Mouse (Mus musculus): ENCODE results near the gene Sec16a. TPM values are rescaled to one million over a fixed set of nuclear protein-coding genes. Genes with fewer than 3 reads are reported as not detected.
A peak's percentile ranks its signal among the peaks of the same experiment; 100 is the strongest.

Gene Sec16a
- polyA plus RNA-seq, 1 experiment = 30.6 TPM

GRCm38 (mm10) chr2:26461667-26462066 is 16.7 kb upstream of the Sec16a start:
- Histone ChIP-seq H3K4me1 (ENCODE audit: control insufficient read depth, insufficient read depth, low read length) (no peaks in the 10 kb centered on the region), H3K27ac (ENCODE audit: insufficient read depth, low read length) (no peak overlapping the region), H3K4me3 (ENCODE audit: insufficient read depth, low read length) (no peak overlapping the region)
- no peak for TF ChIP-seq CTCF (IDR thresholded peaks at IDR 0.05; ENCODE audit: extremely low read depth, insufficient read depth, low read length)
- TF ChIP-seq POLR2A (IDR thresholded peaks at IDR 0.05; ENCODE audit: extremely low read depth, insufficient read depth, low read length) = no peak

DNA sequence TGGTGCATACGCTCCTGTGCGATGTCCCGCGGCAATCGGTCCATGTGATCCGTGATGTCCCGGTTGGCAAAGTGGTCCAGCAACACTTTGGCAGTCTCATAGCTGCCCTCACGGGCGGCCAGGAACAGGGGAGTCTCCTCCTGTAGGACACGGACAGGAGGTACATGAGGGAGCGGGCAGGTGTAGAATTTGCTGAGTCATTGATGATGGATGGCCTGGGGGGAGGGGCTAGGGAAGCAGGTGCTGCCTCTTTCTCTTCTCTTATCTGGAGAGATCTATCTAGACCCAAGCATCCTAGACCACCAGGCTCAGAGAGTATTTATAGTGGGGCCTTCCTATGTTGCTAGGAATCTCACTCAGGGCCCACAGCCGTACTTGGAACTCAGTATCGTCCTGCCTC is 15.8 kb upstream of the Sec16a start:
- H3K4me1 ChIP-seq (ENCODE audit: control insufficient read depth, insufficient read depth, low read length) = no peaks in the 10 kb centered on the region
- H3K4me3 ChIP-seq (ENCODE audit: insufficient read depth, low read length) = no peak overlapping the region
- TF ChIP-seq POLR2A (IDR thresholded peaks at IDR 0.05; ENCODE audit: extremely low read depth, insufficient read depth, low read length) (no peak), CTCF (IDR thresholded peaks at IDR 0.05; ENCODE audit: extremely low read depth, insufficient read depth, low read length) (no peak)
- H3K27ac ChIP-seq (ENCODE audit: insufficient read depth, low read length) = no peak overlapping the region

DNA sequence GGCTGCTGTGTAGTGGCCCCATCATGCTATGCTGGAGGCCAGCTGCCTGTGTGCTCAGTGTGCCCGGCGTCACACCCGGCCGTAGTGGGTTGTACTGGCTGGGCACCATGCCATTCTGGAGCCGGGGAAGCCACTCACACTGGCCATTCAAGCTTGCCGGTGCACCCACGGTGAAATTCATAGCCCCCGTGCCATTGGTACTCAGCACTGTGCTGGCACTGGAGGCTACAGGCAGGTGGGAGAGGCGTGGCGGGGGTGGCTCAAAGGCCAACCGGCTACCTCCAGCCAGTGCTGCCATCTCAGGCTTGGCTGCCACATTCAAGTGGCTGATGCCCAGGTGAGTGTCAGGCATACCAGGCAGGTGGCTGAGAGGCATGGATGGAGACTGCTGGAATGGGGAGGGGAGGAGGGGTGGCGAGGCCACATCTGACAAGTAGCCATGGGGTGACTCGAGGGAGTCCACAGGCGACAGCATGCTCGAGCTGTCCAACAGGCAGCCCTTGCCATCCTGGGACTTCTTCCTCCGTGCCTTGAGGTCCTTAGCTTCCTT is 15.2 kb upstream of the Sec16a start:
- Histone ChIP-seq H3K4me3 (ENCODE audit: insufficient read depth, low read length) (no peak overlapping the region), H3K27ac (ENCODE audit: insufficient read depth, low read length) (no peak overlapping the region), H3K4me1 (ENCODE audit: control insufficient read depth, insufficient read depth, low read length) (no peaks in the 10 kb centered on the region)
- TF ChIP-seq CTCF (IDR thresholded peaks at IDR 0.05; ENCODE audit: extremely low read depth, insufficient read depth, low read length) = no peak
- no peak for TF ChIP-seq POLR2A (IDR thresholded peaks at IDR 0.05; ENCODE audit: extremely low read depth, insufficient read depth, low read length)

- no peak for TF ChIP-seq CTCF (IDR thresholded peaks at IDR 0.05; ENCODE audit: extremely low read depth, insufficient read depth, low read length)
- TF ChIP-seq POLR2A (IDR thresholded peaks at IDR 0.05; ENCODE audit: extremely low read depth, insufficient read depth, low read length) = no peak
- Histone ChIP-seq H3K4me3 (ENCODE audit: insufficient read depth, low read length) (no peak overlapping the region), H3K27ac (ENCODE audit: insufficient read depth, low read length) (no peak overlapping the region), H3K4me1 (ENCODE audit: control insufficient read depth, insufficient read depth, low read length) (no peaks in the 10 kb centered on the region)
Measured at GRCm38 (mm10) chr2:26459478-26459877, 14.5 kb upstream of the Sec16a start.

DNA sequence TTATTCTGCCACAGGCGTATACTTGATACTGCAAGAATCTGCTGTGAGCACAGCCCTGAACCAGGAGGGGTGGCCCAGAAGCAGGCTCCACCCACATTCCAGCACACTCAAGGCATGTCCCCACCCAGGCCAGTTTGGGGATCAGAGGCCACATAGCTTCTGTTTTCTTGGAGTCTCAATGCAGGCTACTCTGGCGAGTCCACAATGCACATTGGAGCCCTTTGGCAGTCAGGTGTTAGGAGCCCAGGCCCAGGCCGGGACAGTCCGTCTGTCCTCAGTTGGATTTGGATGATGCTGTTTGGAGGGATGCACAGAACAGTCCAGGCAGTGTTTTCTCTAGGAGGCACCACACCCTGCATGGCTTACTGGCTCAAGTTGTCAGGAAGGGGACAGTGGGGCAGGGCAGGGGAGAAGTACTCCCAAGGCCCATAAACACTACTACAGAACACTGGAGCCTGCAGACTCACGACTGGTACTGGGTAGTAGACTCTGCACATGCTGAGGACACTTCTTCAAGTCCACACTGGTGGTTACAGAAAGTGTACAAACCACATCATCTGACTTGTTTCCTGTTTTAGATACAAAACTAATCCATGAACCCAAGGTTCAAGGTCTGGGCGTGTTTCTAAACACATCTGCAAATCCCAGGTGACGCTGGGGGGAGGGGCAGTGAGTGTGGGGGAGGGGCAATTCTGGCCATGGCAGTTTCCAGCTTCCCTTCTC is 13.5 kb upstream of the Sec16a start:
- no peak for TF ChIP-seq POLR2A (IDR thresholded peaks at IDR 0.05; ENCODE audit: extremely low read depth, insufficient read depth, low read length)
- no peak for TF ChIP-seq CTCF (IDR thresholded peaks at IDR 0.05; ENCODE audit: extremely low read depth, insufficient read depth, low read length)
- H3K4me1 ChIP-seq (ENCODE audit: control insufficient read depth, insufficient read depth, low read length) = no peaks in the 10 kb centered on the region
- H3K4me3 ChIP-seq (ENCODE audit: insufficient read depth, low read length) = no peak overlapping the region
- H3K27ac ChIP-seq (ENCODE audit: insufficient read depth, low read length) = no peak overlapping the region

DNA sequence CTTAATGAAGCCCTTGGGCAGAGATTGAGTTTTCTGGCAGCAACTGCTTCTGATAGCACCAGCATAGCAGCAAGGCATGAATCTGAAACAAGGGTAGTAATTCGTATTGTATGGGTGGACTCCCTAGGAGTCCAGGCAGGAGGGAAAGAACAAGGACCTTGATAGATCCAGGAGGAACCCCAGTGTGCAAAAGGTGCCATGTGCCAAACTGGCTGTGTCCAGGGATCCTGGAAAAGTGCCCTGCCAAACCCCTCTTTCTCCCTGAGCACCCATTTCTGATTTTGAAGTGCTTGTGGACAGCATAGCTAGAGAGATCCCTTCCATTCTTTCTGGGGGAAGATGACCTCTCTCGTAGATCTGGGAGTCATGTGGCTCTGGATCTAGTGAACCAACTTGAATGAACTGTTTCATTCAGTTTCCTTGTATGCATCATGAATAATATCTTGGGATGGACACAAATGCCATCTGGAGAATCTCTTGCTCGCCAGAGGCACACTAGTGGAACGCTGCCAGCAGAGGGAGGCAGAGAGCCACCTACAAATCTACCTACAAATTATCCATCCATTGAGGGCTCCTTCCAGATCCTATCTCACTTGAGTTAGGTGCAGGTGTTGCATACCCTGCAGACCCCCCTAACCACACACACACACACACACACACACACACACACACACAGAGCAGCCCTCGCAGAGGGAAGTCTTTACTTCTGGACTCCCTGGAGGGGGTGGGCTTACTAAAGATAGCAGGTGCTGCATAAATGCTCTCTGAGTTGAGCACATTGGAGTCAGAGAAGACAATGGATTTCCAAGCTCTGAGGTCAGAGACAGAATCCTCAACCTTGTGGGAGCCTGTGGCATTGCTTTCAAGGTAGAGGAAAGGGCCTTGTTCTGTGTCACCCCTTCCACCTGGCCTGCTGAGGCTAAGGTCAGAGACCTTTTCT is 4.4 kb upstream of the Sec16a start:
- Histone ChIP-seq H3K4me3 (ENCODE audit: insufficient read depth, low read length) (no peak overlapping the region), H3K4me1 (ENCODE audit: control insufficient read depth, insufficient read depth, low read length) (peaks cover 7% of the 10 kb centered on the region), H3K27ac (ENCODE audit: insufficient read depth, low read length) (no peak overlapping the region)
- TF ChIP-seq CTCF (IDR thresholded peaks at IDR 0.05; ENCODE audit: extremely low read depth, insufficient read depth, low read length) (peak; percentile 91), POLR2A (IDR thresholded peaks at IDR 0.05; ENCODE audit: extremely low read depth, insufficient read depth, low read length) (no peak)

GRCm38 (mm10) chr2:26447451-26447850 is 2.4 kb upstream of the Sec16a start:
- Histone ChIP-seq H3K27ac (ENCODE audit: insufficient read depth, low read length) (no peak overlapping the region), H3K4me3 (ENCODE audit: insufficient read depth, low read length) (no peak overlapping the region; the same call in 1 of the 2 replicates), H3K4me1 (ENCODE audit: control insufficient read depth, insufficient read depth, low read length) (peaks cover 10% of the 10 kb centered on the region)
- TF ChIP-seq POLR2A (IDR thresholded peaks at IDR 0.05; ENCODE audit: extremely low read depth, insufficient read depth, low read length) (no peak), CTCF (IDR thresholded peaks at IDR 0.05; ENCODE audit: extremely low read depth, insufficient read depth, low read length) (no peak)

GRCm38 (mm10) chr2:26446671-26447070 is 1.7 kb upstream of the Sec16a start:
- Histone ChIP-seq H3K27ac (ENCODE audit: insufficient read depth, low read length) (no peak overlapping the region), H3K4me3 (ENCODE audit: insufficient read depth, low read length) (peak overlapping the region; percentile 93), H3K4me1 (ENCODE audit: control insufficient read depth, insufficient read depth, low read length) (peaks cover 10% of the 10 kb centered on the region)
- no peak for TF ChIP-seq POLR2A (IDR thresholded peaks at IDR 0.05; ENCODE audit: extremely low read depth, insufficient read depth, low read length)
- no peak for TF ChIP-seq CTCF (IDR thresholded peaks at IDR 0.05; ENCODE audit: extremely low read depth, insufficient read depth, low read length)

DNA sequence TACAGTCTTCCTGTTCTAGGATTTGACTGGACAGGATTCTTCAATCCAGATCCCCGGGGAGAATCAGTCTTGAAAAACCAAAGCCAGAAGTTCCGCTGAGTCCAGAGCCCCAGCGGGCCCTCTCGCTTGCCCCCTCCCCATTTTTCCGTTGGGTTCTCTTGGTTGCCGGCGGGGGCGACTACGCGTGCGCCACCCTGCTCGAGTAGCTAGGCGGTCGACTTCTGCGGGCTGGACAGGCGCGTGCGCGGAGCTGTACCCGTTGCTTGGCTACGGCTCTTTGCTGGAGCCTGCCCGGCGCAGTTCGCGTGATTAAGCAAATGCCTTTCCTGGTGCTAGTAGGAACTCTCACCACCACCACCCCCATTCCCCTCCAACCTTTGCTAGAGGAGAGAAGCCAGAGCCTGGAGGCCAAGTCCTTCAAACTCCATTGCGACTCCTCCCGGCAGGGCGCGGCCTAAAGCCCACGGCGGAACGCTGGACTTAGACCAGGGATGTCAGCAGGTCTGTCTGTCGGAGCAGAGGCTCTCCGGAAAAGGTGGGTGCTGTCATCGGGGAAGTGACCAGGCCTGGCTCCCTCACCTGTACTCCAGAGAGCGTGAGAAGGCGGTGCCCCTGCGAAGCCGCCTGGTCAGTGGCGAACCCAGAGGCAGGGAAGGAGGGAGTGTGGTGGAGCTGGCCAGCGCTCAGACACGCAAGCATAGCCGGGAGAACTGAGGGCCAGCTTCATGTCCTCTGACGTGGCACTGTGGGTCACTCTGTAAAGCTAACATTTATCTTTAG is 840 bp upstream of the Sec16a start:
- Histone ChIP-seq H3K4me3 (ENCODE audit: insufficient read depth, low read length) (peak overlapping the region; percentile 93), H3K4me1 (ENCODE audit: control insufficient read depth, insufficient read depth, low read length) (peaks cover 10% of the 10 kb centered on the region), H3K27ac (ENCODE audit: insufficient read depth, low read length) (peak overlapping the region; percentile 58)
- TF ChIP-seq CTCF (IDR thresholded peaks at IDR 0.05; ENCODE audit: extremely low read depth, insufficient read depth, low read length) (no peak), POLR2A (IDR thresholded peaks at IDR 0.05; ENCODE audit: extremely low read depth, insufficient read depth, low read length) (peak; percentile 71; the same call in 1 of the 2 replicates)
